Mouse (Mus musculus) erythroblast, adult 5-6 weeks (primary cell): ENCODE data around the gene Tbr1. TPM values are rescaled to one million over a fixed set of nuclear protein-coding genes. Genes with fewer than 3 reads are reported as not detected.

ENCODE experiments used
- ATAC-seq: replicated peaks from 2 replicates; pipeline ENCODE4 v1.8.0; 2016; ENCODE audit warnings: moderate number of reproducible peaks, mild to moderate bottlenecking, moderate TSS enrichment, inconsistent platforms; ENCODE audit not compliant: poor library complexity, low FRiP score, severe bottlenecking
- total RNA-seq, 2 experiments: library from RNA; stranded (forward) in 1 of 2; stranded (reverse) in 1 of 2; fragments of 150-400 nt in 1 of 2; fragments of 200-764, 138-1000 nt in 1 of 2; gene quantifications; 2 replicates each; pipeline versions ENCODE4 v1.2.3 to v1.2.4; 2015 to 2017; ENCODE audit warnings: low replicate concordance in 2 of 2

Gene Tbr1
- total RNA-seq, 2 experiments from 2014 or later = not detected

DNA sequence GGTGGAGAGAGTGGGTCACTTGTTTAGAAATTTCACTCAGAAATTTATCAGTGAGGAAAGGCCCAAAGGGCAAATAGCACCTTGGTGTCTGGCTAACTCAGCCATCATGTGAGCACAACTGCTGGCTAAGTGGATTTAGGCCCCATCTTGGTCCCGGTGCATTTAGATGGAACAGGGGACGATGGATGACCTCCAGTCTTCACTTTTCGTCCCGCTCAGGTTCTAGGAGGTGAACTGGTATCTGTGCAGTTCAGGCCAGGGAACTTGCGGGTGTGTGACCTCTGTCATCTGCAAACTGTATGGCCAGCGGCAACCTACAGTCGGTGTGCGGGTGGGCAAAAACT is 8.4 kb downstream of the Tbr1 start:
- ATAC-seq = no peak

DNA sequence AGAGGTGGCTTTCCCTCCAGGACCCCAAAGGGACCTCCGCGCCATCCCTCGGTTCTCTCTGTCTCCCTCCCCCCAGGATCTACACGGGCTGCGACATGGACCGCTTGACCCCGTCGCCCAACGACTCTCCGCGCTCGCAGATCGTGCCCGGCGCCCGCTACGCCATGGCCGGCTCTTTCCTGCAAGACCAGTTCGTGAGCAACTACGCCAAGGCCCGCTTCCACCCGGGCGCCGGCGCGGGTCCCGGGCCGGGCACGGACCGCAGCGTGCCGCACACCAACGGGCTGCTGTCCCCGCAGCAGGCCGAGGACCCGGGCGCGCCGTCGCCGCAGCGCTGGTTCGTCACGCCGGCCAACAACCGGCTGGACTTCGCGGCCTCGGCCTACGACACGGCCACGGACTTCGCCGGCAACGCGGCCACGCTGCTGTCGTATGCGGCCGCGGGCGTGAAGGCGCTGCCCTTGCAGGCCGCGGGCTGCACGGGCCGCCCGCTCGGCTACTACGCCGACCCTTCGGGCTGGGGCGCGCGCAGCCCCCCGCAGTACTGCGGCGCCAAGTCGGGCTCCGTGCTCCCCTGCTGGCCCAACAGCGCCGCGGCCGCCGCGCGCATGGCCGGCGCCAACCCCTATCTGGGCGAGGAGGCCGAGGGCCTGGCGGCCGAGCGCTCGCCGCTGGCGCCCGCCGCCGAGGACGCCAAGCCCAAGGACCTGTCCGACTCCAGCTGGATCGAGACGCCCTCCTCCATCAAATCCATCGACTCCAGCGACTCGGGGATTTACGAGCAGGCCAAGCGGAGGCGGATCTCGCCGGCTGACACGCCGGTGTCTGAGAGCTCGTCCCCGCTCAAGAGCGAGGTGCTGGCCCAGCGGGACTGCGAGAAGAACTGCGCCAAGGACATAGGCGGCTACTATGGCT is 9.0 kb downstream of the Tbr1 start:
- ATAC-seq = no peak

GRCm38 (mm10) chr2:61812536-61812935 is 9.8 kb downstream of the Tbr1 start:
- ATAC-seq = no peak

- no peak for ATAC-seq
Observed at GRCm38 (mm10) chr2:61813106-61813505, 10.4 kb downstream of the Tbr1 start.

GRCm38 (mm10) chr2:61813521-61813920 is 10.8 kb downstream of the Tbr1 start:
- no peak for ATAC-seq

DNA sequence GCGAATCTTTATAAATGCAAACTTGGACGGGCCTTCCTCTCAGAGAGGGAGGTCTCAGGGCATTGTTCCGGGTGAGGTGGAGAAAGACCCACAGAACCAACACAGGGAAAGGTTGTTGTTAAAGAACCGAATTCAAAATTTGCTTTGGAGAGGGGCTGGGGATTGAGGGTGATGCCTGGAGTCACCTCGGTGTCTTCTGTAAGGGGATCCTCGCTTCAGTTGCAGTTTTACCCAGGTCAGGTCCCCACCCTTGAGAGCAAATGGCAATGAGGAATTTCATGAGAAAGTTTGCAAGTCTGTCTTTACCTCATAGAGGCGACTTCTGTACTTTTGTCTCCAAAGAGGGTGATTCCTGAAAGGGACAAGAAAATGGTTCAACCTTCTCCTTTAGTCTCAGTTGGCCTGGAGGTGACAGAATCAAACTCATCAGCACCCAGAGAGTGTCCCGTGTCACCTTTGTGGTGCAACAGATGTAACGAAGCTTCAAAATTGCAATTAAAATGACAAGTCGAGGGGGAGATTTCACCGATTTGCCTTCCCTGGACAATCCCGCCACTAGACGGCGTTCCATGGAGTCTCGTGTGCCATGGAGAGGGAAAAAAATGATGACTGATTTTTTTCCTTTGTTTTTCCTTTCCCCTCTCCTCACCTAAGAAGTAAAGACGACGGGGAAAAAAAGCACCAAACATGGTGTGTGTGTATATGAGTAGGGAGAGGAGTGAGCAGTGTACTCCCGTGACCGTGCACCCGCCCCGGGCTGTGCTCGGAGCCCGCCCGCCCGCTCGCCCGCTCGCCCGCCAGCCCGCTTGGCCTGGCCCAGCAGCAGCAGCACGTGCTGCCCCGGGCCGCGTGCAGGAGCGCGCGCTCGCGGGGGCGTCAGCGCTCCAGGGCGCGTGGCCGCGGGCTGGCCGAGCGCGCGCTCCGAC is 12.1 kb downstream of the Tbr1 start:
- ATAC-seq = no peak

GRCm38 (mm10) chr2:61815583-61816313 is 13.0 kb downstream of the Tbr1 start:
- no peak for ATAC-seq

DNA sequence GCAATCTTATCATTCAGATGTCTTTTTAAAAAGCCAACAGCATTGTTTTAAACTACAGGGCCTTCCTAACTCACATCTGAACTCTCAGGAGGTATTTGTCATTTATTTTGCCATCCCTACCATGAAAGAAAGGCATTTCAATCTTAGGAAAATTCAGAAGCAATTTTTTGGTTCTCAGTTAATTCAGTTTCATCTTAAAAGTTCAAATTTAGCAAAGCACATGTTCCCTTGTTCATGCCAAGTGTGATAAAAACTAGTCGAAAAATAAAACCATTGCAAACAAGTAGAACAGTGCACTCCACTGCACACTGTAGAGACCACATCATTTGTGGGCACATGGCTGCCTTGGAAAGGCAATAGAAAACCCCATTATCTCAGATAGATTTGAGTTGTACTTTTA is 15.5 kb downstream of the Tbr1 start:
- ATAC-seq = no peak

- ATAC-seq = no peak
Observed at GRCm38 (mm10) chr2:61820203-61820602, 17.5 kb downstream of the Tbr1 start.

DNA sequence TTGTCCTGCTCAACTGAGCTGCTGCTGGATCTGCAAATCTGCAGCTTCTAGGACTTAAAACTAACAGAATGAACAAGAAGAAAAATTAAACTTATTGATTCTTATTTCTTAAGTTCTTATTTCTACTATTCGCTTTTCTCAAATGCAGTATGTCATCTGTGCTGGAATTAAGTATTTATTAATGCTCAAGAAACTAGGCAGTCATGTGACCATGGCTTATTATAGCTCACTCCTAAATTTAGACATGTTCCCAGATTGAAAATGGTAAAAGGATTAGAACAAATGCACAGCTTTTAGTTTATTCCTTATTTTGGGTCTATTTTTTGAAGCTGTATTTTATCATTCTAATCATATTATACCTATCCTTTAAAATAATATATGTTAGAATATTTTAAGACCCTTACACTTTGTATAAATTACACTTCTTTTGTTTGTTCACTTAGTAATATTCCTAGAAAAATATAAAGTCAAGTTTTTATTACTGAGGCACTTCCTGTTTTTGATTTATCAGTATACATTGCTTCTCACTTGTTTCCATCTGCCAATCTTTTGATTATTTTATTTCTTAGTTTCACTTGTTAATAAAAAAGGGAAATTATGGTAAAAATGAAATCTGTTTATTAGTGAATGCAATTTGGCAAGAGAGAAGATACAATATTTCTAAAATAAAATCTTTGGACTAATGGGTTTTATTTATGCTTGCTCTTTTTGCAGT is 20.9 kb downstream of the Tbr1 start:
- no peak for ATAC-seq

- no peak for ATAC-seq
Observed at GRCm38 (mm10) chr2:61837243-61837806, 34.6 kb downstream of the Tbr1 start.

Other genes starting within 250 kb of the Tbr1 start
- 88.4 and 102 TPM in 2 replicates for gene Tank, start 224.3 kb upstream of the Tbr1 start, total RNA-seq (2015; ENCODE audit: low replicate concordance)
- 65.1 and 67.1 TPM in 2 replicates for gene Tank, start 224.3 kb upstream of the Tbr1 start, total RNA-seq (2017; ENCODE audit: low replicate concordance)
- gene Psmd14, start 91.2 kb upstream of the Tbr1 start, total RNA-seq (2015; ENCODE audit: low replicate concordance) = 78.4 and 110 TPM in 2 replicates
- 51.5 and 58.0 TPM in 2 replicates for gene Psmd14, start 91.2 kb upstream of the Tbr1 start, total RNA-seq (2017; ENCODE audit: low replicate concordance)
- not detected in 2 replicates for gene Slc4a10, start 243.5 kb downstream of the Tbr1 start, total RNA-seq (2015; ENCODE audit: low replicate concordance)
- gene Slc4a10, start 243.5 kb downstream of the Tbr1 start, total RNA-seq (2017; ENCODE audit: low replicate concordance) = 1.4 TPM in 1 of 2 replicates, not detected in the other